In genomic region chr3:115884086-115884485, GRCm38 (mm10) we compare ENCODE assay signal across 17 mouse cellular contexts.
"Had no signal": no experiment of that assay in that cellular context is flagged by ENCODE, and none has a peak within 500 bp of the region (broad histone marks: within the 10 kb centered on the region; RNA-seq: fewer than 3 reads in every experiment).

No protein-coding gene starts in this region.

- DNase-seq: liver, embryonic 13.5 days; lung, adult 18-20 months; lung, postnatal 14 days; lung, postnatal 4 days; midbrain, embryonic 14.5 days; right cerebral cortex, postnatal 14 days; thymus, adult 2 months; thymus, postnatal 25 days; thymus, postnatal 4 days had no signal

- H3K27me3 ChIP-seq: liver, embryonic 13.5 days; liver, embryonic 15.5 days; lung, embryonic 15.5 days; midbrain, embryonic 12.5 days; neural tube, embryonic 12.5 days; stomach, embryonic 15.5 days had no signal

- H3K27ac ChIP-seq: liver, embryonic 13.5 days; liver, embryonic 15.5 days; lung, embryonic 15.5 days; midbrain, embryonic 10.5 days; midbrain, embryonic 12.5 days; neural tube, embryonic 12.5 days; stomach, embryonic 15.5 days; stomach, postnatal 0 days had no signal

- H3K4me2 ChIP-seq: liver, embryonic 13.5 days; liver, embryonic 15.5 days; lung, embryonic 15.5 days; midbrain, embryonic 12.5 days; neural tube, embryonic 12.5 days; stomach, embryonic 15.5 days had no signal

- H3K4me3 ChIP-seq: liver, embryonic 13.5 days; liver, embryonic 15.5 days; lung, embryonic 15.5 days; midbrain, embryonic 10.5 days; midbrain, embryonic 12.5 days; neural tube, embryonic 12.5 days; stomach, embryonic 15.5 days had no signal

- H3K9me3 ChIP-seq: liver, embryonic 13.5 days; liver, embryonic 15.5 days; lung, embryonic 15.5 days; midbrain, embryonic 10.5 days; midbrain, embryonic 12.5 days; neural tube, embryonic 12.5 days; stomach, embryonic 15.5 days had no signal

- H3K4me1 ChIP-seq: stomach, embryonic 15.5 days had no signal

- H3K9ac ChIP-seq: liver, embryonic 13.5 days; liver, embryonic 15.5 days; lung, embryonic 15.5 days; midbrain, embryonic 12.5 days; neural tube, embryonic 12.5 days; stomach, embryonic 15.5 days had no signal

- H3K36me3 ChIP-seq: liver, embryonic 13.5 days; liver, embryonic 15.5 days; lung, embryonic 15.5 days; midbrain, embryonic 10.5 days; midbrain, embryonic 12.5 days; neural tube, embryonic 12.5 days; stomach, embryonic 15.5 days had no signal

- ATAC-seq: midbrain, embryonic 16.5 days had no signal
